Mouse (Mus musculus): Measurements from ENCODE around the gene Apoa4. TPM values are rescaled to one million over a fixed set of nuclear protein-coding genes. Genes with fewer than 3 reads are reported as not detected.

Gene Apoa4
- total RNA-seq, 2 experiments from 2014 or later: not detected

DNA sequence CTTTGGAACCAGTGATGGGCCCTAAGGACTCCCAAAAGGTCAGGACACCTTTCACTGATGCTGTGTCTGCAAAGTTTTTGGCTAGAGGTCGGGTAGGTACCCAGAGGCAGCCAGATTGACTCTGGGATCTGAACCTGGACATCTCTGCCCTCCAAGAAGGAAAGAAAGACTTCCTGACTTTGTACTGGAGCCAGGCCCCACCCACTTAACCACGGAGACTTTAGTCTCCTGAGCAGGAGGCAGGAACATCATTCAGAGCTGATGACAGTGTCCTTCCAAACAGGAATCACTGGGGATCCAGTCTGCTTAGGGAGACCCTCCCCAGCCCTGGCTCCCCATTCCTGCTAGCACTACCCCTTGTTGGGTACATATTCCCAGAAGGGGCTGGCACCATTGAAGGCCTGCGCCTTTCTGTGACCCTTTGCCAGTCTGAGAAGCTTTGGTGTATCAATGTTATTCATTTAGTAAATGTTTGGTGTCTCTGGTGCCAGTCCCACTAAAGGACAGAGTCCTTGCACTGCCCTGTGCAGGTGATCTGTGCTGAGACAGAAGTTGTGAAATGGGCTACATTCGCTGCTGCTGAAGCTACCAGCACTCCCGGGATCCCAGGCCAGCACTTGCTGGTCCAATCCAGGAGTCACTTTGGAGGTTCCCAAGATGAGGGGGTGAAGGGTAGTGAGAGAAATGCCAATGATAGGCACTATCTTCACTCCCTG is 15.4 kb upstream of the Apoa4 start:
- ATAC-seq (replicated peaks; ENCODE audit: poor library complexity, severe bottlenecking): no peak

GRCm38 (mm10) chr9:46227064-46227614 is 13.4 kb upstream of the Apoa4 start:
- ATAC-seq (replicated peaks; ENCODE audit: poor library complexity, severe bottlenecking): no peak

DNA sequence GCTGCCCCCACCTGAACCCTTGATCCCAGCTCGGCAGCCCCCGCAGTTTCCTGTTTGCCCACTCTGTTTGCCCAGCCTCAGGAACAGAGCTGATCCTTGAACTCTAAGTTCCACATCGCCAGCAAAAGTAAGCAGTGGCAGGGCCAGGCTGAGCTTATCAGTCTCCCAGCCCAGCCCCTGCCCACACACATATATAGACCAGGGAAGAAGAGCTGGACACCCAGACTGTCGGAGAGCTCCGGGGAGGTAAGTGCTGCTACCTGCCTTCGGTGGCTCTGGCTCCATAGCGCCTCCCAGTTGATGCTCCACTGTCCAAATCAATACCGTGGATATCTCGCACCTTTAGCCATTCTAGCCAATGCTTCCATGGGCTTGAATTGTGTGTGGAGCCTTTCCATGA is 12.0 kb upstream of the Apoa4 start, which contains the start of gene Apoa1:
Gene Apoa1 (plus strand): TSS at position 90 of the 400 bp plus-strand sequence.
- ATAC-seq (replicated peaks; ENCODE audit: poor library complexity, severe bottlenecking): no peak

DNA sequence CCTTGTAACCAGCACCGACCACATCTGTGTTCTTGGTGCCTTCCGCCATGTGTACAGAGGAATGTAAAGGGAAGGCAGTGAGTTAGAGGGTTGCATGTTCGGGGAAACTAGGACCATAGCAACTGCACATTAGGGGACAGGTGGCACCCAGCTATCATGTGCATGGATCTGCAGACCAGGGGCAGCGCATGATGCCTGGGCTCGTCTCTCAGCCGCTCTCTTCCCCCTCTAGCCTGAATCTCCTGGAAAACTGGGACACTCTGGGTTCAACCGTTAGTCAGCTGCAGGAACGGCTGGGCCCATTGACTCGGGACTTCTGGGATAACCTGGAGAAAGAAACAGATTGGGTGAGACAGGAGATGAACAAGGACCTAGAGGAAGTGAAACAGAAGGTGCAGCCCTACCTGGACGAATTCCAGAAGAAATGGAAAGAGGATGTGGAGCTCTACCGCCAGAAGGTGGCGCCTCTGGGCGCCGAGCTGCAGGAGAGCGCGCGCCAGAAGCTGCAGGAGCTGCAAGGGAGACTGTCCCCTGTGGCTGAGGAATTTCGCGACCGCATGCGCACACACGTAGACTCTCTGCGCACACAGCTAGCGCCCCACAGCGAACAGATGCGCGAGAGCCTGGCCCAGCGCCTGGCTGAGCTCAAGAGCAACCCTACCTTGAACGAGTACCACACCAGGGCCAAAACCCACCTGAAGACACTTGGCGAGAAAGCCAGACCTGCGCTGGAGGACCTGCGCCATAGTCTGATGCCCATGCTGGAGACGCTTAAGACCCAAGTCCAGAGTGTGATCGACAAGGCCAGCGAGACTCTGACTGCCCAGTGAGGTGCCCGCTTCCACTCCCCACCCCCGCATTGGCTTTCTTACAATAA is 10.7 kb upstream of the Apoa4 start:
- ATAC-seq (replicated peaks; ENCODE audit: poor library complexity, severe bottlenecking): peak; percentile 94

DNA sequence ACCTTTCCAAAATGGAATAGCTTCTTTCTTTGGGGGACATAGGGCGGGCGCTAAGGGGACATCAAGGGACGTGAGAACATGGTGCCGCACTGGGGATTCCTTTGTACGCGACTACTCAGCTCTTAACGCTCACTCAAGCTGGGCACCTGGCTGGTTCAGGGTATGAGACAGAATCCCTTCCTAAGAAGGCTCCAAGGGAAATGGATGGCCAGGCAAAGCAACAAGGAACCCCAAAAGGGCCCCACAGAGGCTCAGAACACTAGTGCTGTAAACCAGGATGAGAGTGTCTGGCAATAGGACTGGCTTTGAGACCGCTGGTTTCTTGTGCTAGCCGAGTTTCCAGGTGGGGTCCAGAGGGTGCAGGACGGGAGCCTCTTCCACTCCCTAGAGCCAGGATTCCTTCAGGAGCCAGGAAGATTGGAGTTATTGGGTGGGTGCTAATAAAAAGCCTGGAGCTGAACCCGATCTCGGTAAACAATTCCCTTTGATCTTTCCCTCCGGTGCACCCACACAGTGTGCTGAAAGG is 10.0 kb upstream of the Apoa4 start:
- ATAC-seq (replicated peaks; ENCODE audit: poor library complexity, severe bottlenecking): no peak

- ATAC-seq (replicated peaks; ENCODE audit: poor library complexity, severe bottlenecking): no peak
Measured at GRCm38 (mm10) chr9:46235196-46235595, 5.3 kb upstream of the Apoa4 start.

DNA sequence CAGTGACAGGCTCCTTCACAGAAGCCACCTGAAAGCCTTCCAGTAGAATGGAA is 5.1 kb upstream of the Apoa4 start, which contains the start of gene Apoc3:
Gene Apoc3 (minus strand): TSS at position 41 of the 53 bp plus-strand sequence.
- no peak for ATAC-seq (replicated peaks; ENCODE audit: poor library complexity, severe bottlenecking)

GRCm38 (mm10) chr9:46235649-46236048 is 4.8 kb upstream of the Apoa4 start:
- no peak for ATAC-seq (replicated peaks; ENCODE audit: poor library complexity, severe bottlenecking)

DNA sequence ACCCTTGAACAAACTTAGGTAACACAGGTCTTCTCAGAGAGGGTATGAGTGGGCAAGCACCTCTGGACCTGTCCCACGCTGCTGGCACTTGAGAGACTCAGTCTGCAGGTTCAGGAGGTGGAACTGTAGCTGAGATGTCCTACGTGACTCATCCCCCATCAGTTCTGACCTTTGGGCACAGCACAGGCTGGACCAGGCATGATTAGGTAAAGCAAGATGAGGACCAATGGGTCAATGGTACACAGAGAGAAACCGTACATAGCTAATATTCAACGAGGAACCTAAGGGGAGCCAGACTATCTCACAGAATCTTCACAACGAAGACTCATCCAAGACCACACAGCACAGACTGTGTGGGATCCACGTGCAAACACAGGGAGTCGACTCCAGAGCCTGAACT is 1.6 kb upstream of the Apoa4 start:
- ATAC-seq (replicated peaks; ENCODE audit: poor library complexity, severe bottlenecking): no peak

GRCm38 (mm10) chr9:46241818-46242217 is 1.3 kb downstream of the Apoa4 start:
- ATAC-seq (replicated peaks; ENCODE audit: poor library complexity, severe bottlenecking): no peak

DNA sequence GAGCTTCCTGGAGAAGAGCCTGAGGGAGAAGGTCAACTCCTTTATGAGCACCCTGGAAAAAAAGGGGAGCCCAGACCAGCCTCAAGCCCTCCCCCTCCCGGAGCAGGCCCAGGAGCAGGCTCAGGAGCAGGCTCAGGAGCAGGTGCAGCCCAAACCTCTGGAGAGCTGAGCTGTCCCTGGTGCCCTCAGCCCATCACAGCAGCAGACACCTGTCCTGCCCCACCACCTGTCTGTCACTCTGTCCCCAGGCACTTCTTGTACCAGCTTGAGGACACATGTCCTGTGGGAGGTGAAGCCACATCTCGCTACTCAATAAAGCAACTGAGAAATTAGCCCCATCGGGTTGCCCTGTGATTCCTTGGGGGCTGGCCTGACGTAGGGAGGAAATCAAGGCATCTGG is 2.6 kb downstream of the Apoa4 start:
- ATAC-seq (replicated peaks; ENCODE audit: poor library complexity, severe bottlenecking): no peak

GRCm38 (mm10) chr9:46243584-46243983 is 3.1 kb downstream of the Apoa4 start:
- ATAC-seq (replicated peaks; ENCODE audit: poor library complexity, severe bottlenecking): no peak

- ATAC-seq (replicated peaks; ENCODE audit: poor library complexity, severe bottlenecking): peak; percentile 82
Measured at GRCm38 (mm10) chr9:46246752-46247324, 6.3 kb downstream of the Apoa4 start.

DNA sequence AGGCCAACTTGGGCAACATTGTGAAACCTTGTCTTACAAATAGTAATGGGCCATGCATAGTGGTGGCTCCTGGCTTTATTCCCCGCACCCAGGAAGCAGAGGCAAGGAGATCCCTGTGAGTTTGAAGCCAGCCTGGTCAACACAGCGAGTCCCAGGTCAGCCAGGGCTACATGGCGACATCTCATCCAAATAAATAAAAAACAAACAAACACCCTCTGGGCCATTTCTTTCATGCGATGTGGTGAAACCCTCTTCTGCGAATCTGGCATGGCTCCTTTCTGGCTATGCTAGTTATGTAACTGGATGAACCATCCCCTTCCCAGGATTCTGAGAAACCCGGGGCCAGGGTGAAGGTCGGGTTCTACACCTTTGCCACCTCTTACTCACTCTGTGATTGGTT is 15.7 kb downstream of the Apoa4 start:
- ATAC-seq (replicated peaks; ENCODE audit: poor library complexity, severe bottlenecking): no peak

- no peak for ATAC-seq (replicated peaks; ENCODE audit: poor library complexity, severe bottlenecking)
Measured at GRCm38 (mm10) chr9:46256658-46257385, 16.3 kb downstream of the Apoa4 start.

DNA sequence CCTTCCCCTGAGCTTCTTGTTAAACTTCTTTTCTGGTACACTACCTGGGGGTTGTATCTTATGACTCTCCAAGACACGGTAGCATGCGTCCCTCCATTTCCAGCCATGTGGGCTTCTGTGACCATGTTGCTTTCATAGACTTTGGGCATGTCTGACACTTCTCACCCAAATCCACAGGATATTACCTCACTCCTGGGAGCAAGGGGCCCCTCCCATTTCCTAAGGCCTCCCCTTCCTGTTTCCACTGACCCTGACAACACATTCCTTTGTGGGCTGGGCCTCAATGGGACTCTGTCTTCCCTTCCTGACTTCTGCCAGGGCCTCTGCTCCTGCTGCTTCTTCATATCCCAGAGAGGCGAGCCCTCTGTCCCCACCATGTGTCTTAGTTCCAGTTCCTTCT is 17.1 kb downstream of the Apoa4 start:
- peak; percentile 89 for ATAC-seq (replicated peaks; ENCODE audit: poor library complexity, severe bottlenecking)

DNA sequence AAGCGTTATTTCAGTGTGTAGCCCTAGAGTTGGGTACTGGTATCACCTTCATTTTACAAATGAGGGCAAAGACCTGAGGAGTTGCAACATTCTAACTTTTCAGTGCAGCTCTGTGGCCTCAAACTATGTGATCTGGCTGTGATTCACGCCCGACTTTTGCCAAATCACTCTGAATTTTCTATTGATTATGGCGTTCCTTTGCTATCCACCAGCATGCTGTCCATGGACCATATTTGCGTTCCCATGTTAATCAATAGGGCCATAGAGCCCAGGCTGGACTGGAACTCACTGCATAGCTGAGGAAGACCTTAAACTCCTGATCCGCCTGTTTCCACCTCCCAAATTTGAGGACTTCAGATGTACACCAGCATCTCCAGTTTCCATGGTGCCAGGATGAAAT is 18.6 kb downstream of the Apoa4 start:
- no peak for ATAC-seq (replicated peaks; ENCODE audit: poor library complexity, severe bottlenecking)

DNA sequence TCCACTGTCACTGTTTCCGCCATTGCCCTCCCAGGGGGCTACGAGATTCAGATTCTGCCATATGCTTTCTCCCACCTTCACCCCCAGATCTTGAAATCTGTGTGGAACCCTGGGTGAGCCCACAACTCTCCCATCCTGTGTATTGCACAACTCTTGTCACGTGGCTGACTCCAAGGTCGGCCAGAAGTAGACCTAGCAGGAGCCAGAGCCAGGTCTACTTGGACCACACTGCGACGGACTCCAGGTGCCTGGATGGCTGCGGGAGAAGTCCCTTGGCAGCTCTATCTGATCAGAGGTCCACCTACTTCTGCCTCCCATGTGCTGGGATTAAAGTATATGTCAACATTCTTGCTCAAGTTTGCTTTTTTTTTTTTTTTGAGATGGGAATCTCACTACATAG is 20.6 kb downstream of the Apoa4 start:
- ATAC-seq (replicated peaks; ENCODE audit: poor library complexity, severe bottlenecking): 0 out of 2 replicates have a peak, but pooled peaks have one; percentile 31

- ATAC-seq (replicated peaks; ENCODE audit: poor library complexity, severe bottlenecking): no peak
Measured at GRCm38 (mm10) chr9:46268343-46268873, 27.9 kb downstream of the Apoa4 start, which contains the start of gene Apoa5. Apoa5 (plus strand) TSS chr9:46268633.

- no peak for ATAC-seq (replicated peaks; ENCODE audit: poor library complexity, severe bottlenecking)
Measured at GRCm38 (mm10) chr9:46269125-46269524, 28.6 kb downstream of the Apoa4 start.

All from granulocyte monocyte progenitor cell, adult 5-6 weeks (primary cell).